Mouse (Mus musculus) liver, adult 2 months (tissue): Measurements from ENCODE around the gene Slc35b2.

ENCODE experiments used
- CTCF ChIP-seq: fragments of 200-500 bp; IDR thresholded peaks from 2 replicates; pipeline ENCODE4 v1.5.1; 2011; ENCODE audit warnings: low read depth, low read length, control low read depth
- POLR2A ChIP-seq: fragments of 200-500 bp; IDR thresholded peaks from 2 replicates; pipeline ENCODE4 v1.6.1; 2011; ENCODE audit warnings: low read length, control low read depth; ENCODE audit not compliant: insufficient read depth; ENCODE audit errors: extremely low read depth

DNA sequence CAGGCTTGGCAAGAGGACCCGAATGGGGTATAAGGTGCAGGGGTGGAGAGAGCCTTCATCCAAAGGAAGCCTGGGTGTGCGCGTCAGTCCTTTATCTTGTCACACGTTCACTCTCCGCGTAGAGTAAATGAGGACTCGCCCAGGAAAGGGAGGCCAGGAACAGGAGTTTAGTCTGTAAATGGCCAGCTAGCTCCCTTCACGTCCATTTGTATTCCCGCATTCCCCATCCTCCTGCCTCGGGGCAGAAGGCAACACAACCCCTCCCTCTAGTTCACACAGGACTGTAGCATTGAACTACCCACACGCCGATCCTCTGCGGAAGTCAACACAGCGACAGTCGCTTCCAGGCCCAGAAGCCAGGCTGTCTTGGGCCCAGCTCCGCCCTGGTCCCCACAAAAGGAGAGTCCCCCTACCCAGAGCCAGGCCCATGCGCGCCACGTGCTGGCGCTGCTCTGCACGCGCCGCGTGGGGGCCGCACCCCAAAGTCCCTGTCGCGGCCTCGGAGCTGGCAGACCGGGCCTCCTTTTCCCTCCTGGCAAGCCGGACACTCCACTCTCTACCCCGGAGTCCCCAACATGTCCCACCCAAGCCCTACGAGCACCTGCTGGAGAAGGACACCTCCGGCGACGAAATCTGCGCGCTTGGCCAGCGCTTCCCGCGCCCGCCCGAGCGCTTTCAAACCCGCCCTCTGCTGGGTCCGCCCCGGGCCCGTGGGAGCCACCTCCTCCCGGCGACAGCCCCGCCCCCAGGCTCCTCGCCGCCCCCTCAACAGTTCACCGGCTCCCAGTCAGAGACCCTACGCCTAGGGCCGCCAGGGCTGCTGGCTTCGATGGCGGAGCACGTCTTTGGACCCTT is 31.4 kb downstream of the Slc35b2 start:
- TF ChIP-seq POLR2A (peak; percentile 72), CTCF (no peak)
